Mouse (Mus musculus) layer of hippocampus, postnatal 25 days (tissue): ENCODE data around the gene Gdf7. TPM values are rescaled to one million over a fixed set of nuclear protein-coding genes. Genes with fewer than 3 reads are reported as not detected.

Experiments used
- total RNA-seq, 2 experiments: library from RNA; stranded (reverse); gene quantifications; 2 replicates each; pipeline ENCODE4 v1.2.3; 2021

The Gdf7 gene
- total RNA-seq, 2 experiments from 2014 or later: not detected

Other genes with a start within 250 kb of the Gdf7 start
- gene Ldah, start 93.8 kb downstream of the Gdf7 start, total RNA-seq: 10 to 100 TPM; 40.5 to 44.6 TPM
- gene Hs1bp3, start 11.5 kb upstream of the Gdf7 start, total RNA-seq: 10 to 100 TPM; 11.1 to 11.3 TPM
- gene Rhob, start 198.1 kb upstream of the Gdf7 start, total RNA-seq: 100 to 1,000 TPM; 336 to 418 TPM